Mouse (Mus musculus) megakaryocyte, embryonic 14.5 days (primary cell): ENCODE results near the gene Trappc11.

Experiments used
- FLI1 ChIP-seq: IDR thresholded peaks from 2 replicates; pipeline ENCODE4 v1.6.1; 2012; ENCODE audit warnings: low read length, inconsistent platforms, mixed read lengths
- GATA1 ChIP-seq: IDR thresholded peaks from 3 replicates; pipeline ENCODE4 v1.6.1; 2012; ENCODE audit warnings: mixed read lengths, low read length, inconsistent platforms, borderline replicate concordance

DNA sequence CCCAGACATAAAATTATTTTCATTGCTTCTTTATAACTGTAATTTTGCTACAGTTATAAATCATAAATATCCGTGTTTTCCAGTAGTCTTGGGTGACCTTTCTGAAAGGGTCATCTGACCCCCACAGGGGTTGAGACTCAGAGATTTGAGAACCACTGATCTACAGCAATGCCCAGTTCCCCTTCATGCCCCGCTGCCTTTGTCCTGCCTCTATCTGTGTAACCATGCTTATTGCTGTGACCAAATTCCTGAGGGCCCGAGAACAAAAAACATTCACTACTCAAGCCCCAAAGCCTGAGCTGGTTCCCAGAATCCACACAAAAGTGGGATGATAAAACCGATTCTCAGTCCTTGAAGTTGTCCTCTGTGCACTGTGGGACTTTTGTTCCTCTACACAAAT is 5.1 kb upstream of the Trappc11 start:
- TF ChIP-seq GATA1 (no peak), FLI1 (no peak)
